Mouse (Mus musculus): Measurements from ENCODE around the gene Tex2. TPM values are rescaled to one million over a fixed set of nuclear protein-coding genes. Genes with fewer than 3 reads are reported as not detected.
"Not testable (repeated sequence)": the region's sequence is repeated elsewhere in the genome, so short reads cannot be mapped to it uniquely, and the experiment has no call there.

Gene Tex2
- polyA plus RNA-seq, 1 experiment from 2014 or later, result 11.5 TPM

- H3K9ac ChIP-seq (ENCODE audit: low read length), result no peak overlapping the region
- peak; percentile 77; the same call in 1 of the 2 replicates for ATAC-seq (ENCODE audit: low read depth)
- 16% methylated on average over 6 of the region's 6 CpGs for WGBS
- H3K4me1 ChIP-seq (replicated peaks; ENCODE audit: control insufficient read depth, insufficient read depth, low read length), result no peaks in the 10 kb centered on the region
- H3K27me3 ChIP-seq (ENCODE audit: control insufficient read depth, insufficient read depth, low read depth, low read length), result no peaks in the 10 kb centered on the region
- H3K4me2 ChIP-seq (ENCODE audit: low read depth, low read length), result no peak overlapping the region
- no peak overlapping the region for H3K27ac ChIP-seq (ENCODE audit: low read length)
- H3K36me3 ChIP-seq (ENCODE audit: control insufficient read depth, insufficient read depth, low read length), result no peaks in the 10 kb centered on the region
- H3K9me3 ChIP-seq (ENCODE audit: control insufficient read depth, low read length), result no peaks in the 10 kb centered on the region
- no peak overlapping the region for H3K4me3 ChIP-seq (ENCODE audit: low read length)
Measured at GRCm38 (mm10) chr11:106627692-106628091, 14.5 kb upstream of the Tex2 start.

- no peaks in the 10 kb centered on the region for H3K27me3 ChIP-seq (ENCODE audit: control insufficient read depth, insufficient read depth, low read depth, low read length)
- no peak overlapping the region for H3K27ac ChIP-seq (ENCODE audit: low read length)
- H3K9me3 ChIP-seq (ENCODE audit: control insufficient read depth, low read length), result no peaks in the 10 kb centered on the region
- ATAC-seq (ENCODE audit: low read depth), result no peak
- no peak overlapping the region for H3K4me2 ChIP-seq (ENCODE audit: low read depth, low read length)
- H3K4me3 ChIP-seq (ENCODE audit: low read length), result no peak overlapping the region
- no peak overlapping the region for H3K9ac ChIP-seq (ENCODE audit: low read length)
- 25% methylated on average over 3 of the region's 3 CpGs for WGBS
- H3K36me3 ChIP-seq (ENCODE audit: control insufficient read depth, insufficient read depth, low read length), result no peaks in the 10 kb centered on the region
- no peaks in the 10 kb centered on the region for H3K4me1 ChIP-seq (replicated peaks; ENCODE audit: control insufficient read depth, insufficient read depth, low read length)
Measured at GRCm38 (mm10) chr11:106625577-106625976, 12.4 kb upstream of the Tex2 start.

GRCm38 (mm10) chr11:106623629-106624028 lies 10.4 kb upstream of the Tex2 start:
- no peaks in the 10 kb centered on the region for H3K27me3 ChIP-seq (ENCODE audit: control insufficient read depth, insufficient read depth, low read depth, low read length)
- H3K27ac ChIP-seq (ENCODE audit: low read length), result no peak overlapping the region
- no peak for ATAC-seq (ENCODE audit: low read depth)
- H3K4me2 ChIP-seq (ENCODE audit: low read depth, low read length), result no peak overlapping the region
- no peak overlapping the region for H3K9ac ChIP-seq (ENCODE audit: low read length)
- no peaks in the 10 kb centered on the region for H3K36me3 ChIP-seq (ENCODE audit: control insufficient read depth, insufficient read depth, low read length)
- H3K4me3 ChIP-seq (ENCODE audit: low read length), result no peak overlapping the region
- 68% methylated on average over 2 of the region's 2 CpGs for WGBS
- H3K4me1 ChIP-seq (replicated peaks; ENCODE audit: control insufficient read depth, insufficient read depth, low read length), result no peaks in the 10 kb centered on the region
- H3K9me3 ChIP-seq (ENCODE audit: control insufficient read depth, low read length), result no peaks in the 10 kb centered on the region

GRCm38 (mm10) chr11:106622056-106622455 lies 8.8 kb upstream of the Tex2 start:
- no peak overlapping the region for H3K27ac ChIP-seq (ENCODE audit: low read length)
- ATAC-seq (ENCODE audit: low read depth), result no peak
- no peaks in the 10 kb centered on the region for H3K27me3 ChIP-seq (ENCODE audit: control insufficient read depth, insufficient read depth, low read depth, low read length)
- H3K4me2 ChIP-seq (ENCODE audit: low read depth, low read length), result no peak overlapping the region
- H3K9ac ChIP-seq (ENCODE audit: low read length), result no peak overlapping the region
- no peaks in the 10 kb centered on the region for H3K9me3 ChIP-seq (ENCODE audit: control insufficient read depth, low read length)
- H3K4me1 ChIP-seq (replicated peaks; ENCODE audit: control insufficient read depth, insufficient read depth, low read length), result no peaks in the 10 kb centered on the region
- WGBS, result 69% methylated on average over 8 of the region's 8 CpGs
- no peaks in the 10 kb centered on the region for H3K36me3 ChIP-seq (ENCODE audit: control insufficient read depth, insufficient read depth, low read length)
- no peak overlapping the region for H3K4me3 ChIP-seq (ENCODE audit: low read length)

- H3K4me2 ChIP-seq (ENCODE audit: low read depth, low read length); H3K36me3 ChIP-seq (ENCODE audit: control insufficient read depth, insufficient read depth, low read length); ATAC-seq (ENCODE audit: low read depth); H3K27me3 ChIP-seq (ENCODE audit: control insufficient read depth, insufficient read depth, low read depth, low read length); H3K4me3 ChIP-seq (ENCODE audit: low read length); H3K9ac ChIP-seq (ENCODE audit: low read length); H3K27ac ChIP-seq (ENCODE audit: low read length); H3K4me1 ChIP-seq (replicated peaks; ENCODE audit: control insufficient read depth, insufficient read depth, low read length); H3K9me3 ChIP-seq (ENCODE audit: control insufficient read depth, low read length): not testable (repeated sequence)
- WGBS, result 82% methylated on average over 3 of the region's 4 CpGs
Measured at GRCm38 (mm10) chr11:106618768-106619167, 5.5 kb upstream of the Tex2 start.

- no peaks in the 10 kb centered on the region for H3K27me3 ChIP-seq (ENCODE audit: control insufficient read depth, insufficient read depth, low read depth, low read length)
- no peak overlapping the region for H3K4me2 ChIP-seq (ENCODE audit: low read depth, low read length)
- H3K36me3 ChIP-seq (ENCODE audit: control insufficient read depth, insufficient read depth, low read length), result no peaks in the 10 kb centered on the region
- no peaks in the 10 kb centered on the region for H3K9me3 ChIP-seq (ENCODE audit: control insufficient read depth, low read length)
- 65% methylated on average over 13 of the region's 13 CpGs for WGBS
- no peak for ATAC-seq (ENCODE audit: low read depth)
- H3K9ac ChIP-seq (ENCODE audit: low read length), result no peak overlapping the region
- no peak overlapping the region for H3K4me3 ChIP-seq (ENCODE audit: low read length)
- no peak overlapping the region for H3K27ac ChIP-seq (ENCODE audit: low read length)
- H3K4me1 ChIP-seq (replicated peaks; ENCODE audit: control insufficient read depth, insufficient read depth, low read length), result peaks cover 7% of the 10 kb centered on the region; the same call in 1 of the 2 replicates
Measured at GRCm38 (mm10) chr11:106617821-106618580, 4.8 kb upstream of the Tex2 start.

- ATAC-seq (ENCODE audit: low read depth), result no peak
- no peaks in the 10 kb centered on the region for H3K9me3 ChIP-seq (ENCODE audit: control insufficient read depth, low read length)
- no peak overlapping the region for H3K27ac ChIP-seq (ENCODE audit: low read length)
- H3K9ac ChIP-seq (ENCODE audit: low read length), result no peak overlapping the region
- H3K4me1 ChIP-seq (replicated peaks; ENCODE audit: control insufficient read depth, insufficient read depth, low read length), result peaks cover 15% of the 10 kb centered on the region
- H3K27me3 ChIP-seq (ENCODE audit: control insufficient read depth, insufficient read depth, low read depth, low read length), result no peaks in the 10 kb centered on the region
- 69% methylated on average over 4 of the region's 4 CpGs for WGBS
- H3K4me2 ChIP-seq (ENCODE audit: low read depth, low read length), result no peak overlapping the region
- H3K36me3 ChIP-seq (ENCODE audit: control insufficient read depth, insufficient read depth, low read length), result no peaks in the 10 kb centered on the region
- no peak overlapping the region for H3K4me3 ChIP-seq (ENCODE audit: low read length)
Measured at GRCm38 (mm10) chr11:106615561-106615960, 2.3 kb upstream of the Tex2 start.

- Histone ChIP-seq H3K27ac (ENCODE audit: low read length) (no peak overlapping the region), H3K27me3 (ENCODE audit: control insufficient read depth, insufficient read depth, low read depth, low read length) (no peaks in the 10 kb centered on the region), H3K36me3 (ENCODE audit: control insufficient read depth, insufficient read depth, low read length) (no peaks in the 10 kb centered on the region), H3K9ac (ENCODE audit: low read length) (no peak overlapping the region), H3K4me1 (replicated peaks; ENCODE audit: control insufficient read depth, insufficient read depth, low read length) (peaks cover 15% of the 10 kb centered on the region), H3K9me3 (ENCODE audit: control insufficient read depth, low read length) (no peaks in the 10 kb centered on the region), H3K4me2 (ENCODE audit: low read depth, low read length) (no peak overlapping the region), H3K4me3 (ENCODE audit: low read length) (no peak overlapping the region)
- 40% methylated on average over 4 of the region's 4 CpGs for WGBS
- no peak for ATAC-seq (ENCODE audit: low read depth)
Measured at GRCm38 (mm10) chr11:106614339-106614645, 1.1 kb upstream of the Tex2 start.

- peak overlapping the region; percentile 60 for H3K9ac ChIP-seq (ENCODE audit: low read length)
- WGBS, result 55% methylated on average over 14 of the region's 15 CpGs
- peak overlapping the region; percentile 82 for H3K27ac ChIP-seq (ENCODE audit: low read length)
- no peak for ATAC-seq (ENCODE audit: low read depth)
- H3K4me3 ChIP-seq (ENCODE audit: low read length), result peak overlapping the region; percentile 100
- peak overlapping the region; percentile 54 for H3K4me2 ChIP-seq (ENCODE audit: low read depth, low read length)
- no peaks in the 10 kb centered on the region for H3K36me3 ChIP-seq (ENCODE audit: control insufficient read depth, insufficient read depth, low read length)
- H3K4me1 ChIP-seq (replicated peaks; ENCODE audit: control insufficient read depth, insufficient read depth, low read length), result peaks cover 15% of the 10 kb centered on the region
- no peaks in the 10 kb centered on the region for H3K9me3 ChIP-seq (ENCODE audit: control insufficient read depth, low read length)
- no peaks in the 10 kb centered on the region for H3K27me3 ChIP-seq (ENCODE audit: control insufficient read depth, insufficient read depth, low read depth, low read length)
Measured at GRCm38 (mm10) chr11:106613638-106614338, 565 bp upstream of the Tex2 start.

All from lung, embryonic 16.5 days (tissue).